Mouse (Mus musculus) stomach, embryonic 14.5 days (tissue): ENCODE measurements at regions not wholly inside any gene's neighbourhood (a gene's known extent, or its start where the extent isn't known, plus 50 kb on each side); places are given as distances from the start of the nearest gene placed in this dataset.

ENCODE experiments used
- ATAC-seq: fragments of 200-750 bp; cut with Nextera tagmentation; 2 replicates; pipeline ENCODE4 v1.8.0; 2017; ENCODE audit warnings: low read depth, moderate TSS enrichment; ENCODE audit not compliant: insufficient number of reproducible peaks, insufficient read depth, low FRiP score
- H3K27ac ChIP-seq: fragments of 300-500 bp; sonication (generic); 2 replicates; pipeline ENCODE4 v1.5.1; 2014; ENCODE audit warnings: mild to moderate bottlenecking, low read length, moderate library complexity, mixed read lengths
- H3K27me3 ChIP-seq: fragments of 300-500 bp; sonication (generic); 2 replicates; pipeline ENCODE4 v1.6.1; 2014; ENCODE audit warnings: low read length, control low read depth, mixed read lengths; ENCODE audit not compliant: control insufficient read depth, insufficient read depth
- H3K36me3 ChIP-seq: fragments of 300-500 bp; sonication (generic); 2 replicates; pipeline ENCODE4 v1.6.1; 2014; ENCODE audit warnings: mild to moderate bottlenecking, control low read depth, low read length, moderate library complexity, mixed read lengths; ENCODE audit not compliant: control insufficient read depth, insufficient read depth
- H3K4me1 ChIP-seq: fragments of 300-500 bp; sonication (generic); 2 replicates; pipeline ENCODE4 v1.6.1; 2014; ENCODE audit warnings: low read length, control low read depth, mixed read lengths; ENCODE audit not compliant: control insufficient read depth, insufficient read depth
- H3K4me2 ChIP-seq: fragments of 300-500 bp; sonication (generic); replicated peaks from 2 replicates; pipeline ENCODE4 v1.6.1; 2014; ENCODE audit warnings: low read depth, low read length, control low read depth
- H3K4me3 ChIP-seq: fragments of 300-500 bp; sonication (generic); 2 replicates; pipeline ENCODE4 v1.5.1; 2014; ENCODE audit warnings: low read depth, low read length, control low read depth
- H3K9ac ChIP-seq: fragments of 300-500 bp; sonication (generic); replicated peaks from 2 replicates; pipeline ENCODE4 v1.6.1; 2014; ENCODE audit warnings: low read depth, mild to moderate bottlenecking, control low read depth, low read length, moderate library complexity, mixed read lengths
- H3K9me3 ChIP-seq: fragments of 300-500 bp; sonication (generic); 2 replicates; pipeline ENCODE4 v1.6.1; 2016; ENCODE audit warnings: low read depth, low read length, control low read depth; ENCODE audit not compliant: control insufficient read depth
- WGBS: fragments of 180-500 bp; shearing (Covaris S2); extraction: QIAGEN DNeasy Blood & Tissue Kit; methylation state at CpG from one replicate; pipeline ENCODE4 v1.1.7; 2014; 5-methylcytosine and 5-hydroxymethylcytosine counted together

- Histone ChIP-seq H3K4me2 (no peak overlapping the region), H3K27ac (no peak overlapping the region), H3K9ac (no peak overlapping the region), H3K4me3 (no peak overlapping the region), H3K36me3 (no peaks in the 10 kb centered on the region), H3K27me3 (no peaks in the 10 kb centered on the region), H3K4me1 (0 out of 2 replicates have a peak, but pooled peaks cover 4% of the 10 kb centered on the region), H3K9me3 (no peaks in the 10 kb centered on the region)
- no peak for ATAC-seq
- WGBS = 40% methylated on average over 6 of the region's 6 CpGs
These were observed 357.3 kb downstream of the Bmper start for GRCm38 (mm10) chr9:23580155-23580554.

- ATAC-seq = no peak
- no peak overlapping the region for H3K4me3 ChIP-seq
- H3K9ac ChIP-seq = no peak overlapping the region
- peak overlapping the region; percentile 17; the same call in 1 of the 2 replicates for H3K27ac ChIP-seq
- WGBS = 12% methylated on average over 6 of the region's 6 CpGs
- no peaks in the 10 kb centered on the region for H3K27me3 ChIP-seq
- no peak overlapping the region for H3K4me2 ChIP-seq
- no peaks in the 10 kb centered on the region for H3K9me3 ChIP-seq
- H3K4me1 ChIP-seq = 0 out of 2 replicates have a peak, but pooled peaks cover 4% of the 10 kb centered on the region
- no peaks in the 10 kb centered on the region for H3K36me3 ChIP-seq
These were observed 358.2 kb downstream of the Bmper start for GRCm38 (mm10) chr9:23581039-23581606.

- Histone ChIP-seq H3K9me3 (no peaks in the 10 kb centered on the region), H3K27ac (no peak overlapping the region), H3K4me3 (no peak overlapping the region), H3K27me3 (no peaks in the 10 kb centered on the region), H3K9ac (no peak overlapping the region), H3K36me3 (no peaks in the 10 kb centered on the region), H3K4me1 (0 out of 2 replicates have a peak, but pooled peaks cover 4% of the 10 kb centered on the region), H3K4me2 (no peak overlapping the region)
- no peak for ATAC-seq
These were observed 361.7 kb downstream of the Bmper start for GRCm38 (mm10) chr9:23584561-23584960.

GRCm38 (mm10) chr9:23589024-23589423 lies 366.1 kb downstream of the Bmper start:
- no peaks in the 10 kb centered on the region for H3K4me1 ChIP-seq
- ATAC-seq = no peak
- no peak overlapping the region for H3K27ac ChIP-seq
- no peak overlapping the region for H3K9ac ChIP-seq
- no peak overlapping the region for H3K4me2 ChIP-seq
- H3K36me3 ChIP-seq = no peaks in the 10 kb centered on the region
- H3K9me3 ChIP-seq = no peaks in the 10 kb centered on the region
- H3K27me3 ChIP-seq = no peaks in the 10 kb centered on the region
- WGBS = 51% methylated on average over 2 of the region's 2 CpGs
- H3K4me3 ChIP-seq = no peak overlapping the region

DNA sequence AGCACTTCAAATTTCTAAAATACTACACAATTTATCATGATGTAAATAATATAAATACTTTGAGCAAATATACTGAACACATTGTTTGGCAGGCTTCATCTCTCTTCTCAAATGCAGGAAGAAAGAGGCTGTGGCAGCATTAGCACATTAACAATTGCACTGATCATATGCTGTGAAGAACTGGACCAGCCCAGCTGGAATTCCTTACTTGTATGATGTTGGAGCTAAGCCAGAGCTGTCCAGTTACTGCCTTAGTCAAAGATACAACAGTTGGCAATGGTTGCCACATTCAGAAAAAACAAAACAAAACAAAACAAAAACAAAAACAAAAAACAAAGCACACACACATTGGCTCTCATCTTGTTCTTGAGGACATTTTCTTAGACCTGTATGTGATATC lies 369.0 kb downstream of the Bmper start:
- no peaks in the 10 kb centered on the region for H3K4me1 ChIP-seq

GRCm38 (mm10) chr9:23600623-23601022 lies 377.7 kb downstream of the Bmper start:
- Histone ChIP-seq H3K9ac (no peak overlapping the region), H3K9me3 (no peaks in the 10 kb centered on the region), H3K27ac (no peak overlapping the region), H3K4me2 (no peak overlapping the region), H3K4me3 (no peak overlapping the region), H3K36me3 (no peaks in the 10 kb centered on the region), H3K4me1 (no peaks in the 10 kb centered on the region), H3K27me3 (no peaks in the 10 kb centered on the region)
- no peak for ATAC-seq
- WGBS = 97% methylated on average over 2 of the region's 2 CpGs

More for the DNA sequence above, 369.0 kb downstream of the Bmper start:
- H3K4me3 ChIP-seq = no peak overlapping the region
- no peaks in the 10 kb centered on the region for H3K36me3 ChIP-seq
- no peak overlapping the region for H3K4me2 ChIP-seq
- no peak overlapping the region for H3K27ac ChIP-seq
- H3K27me3 ChIP-seq = no peaks in the 10 kb centered on the region
- no peaks in the 10 kb centered on the region for H3K9me3 ChIP-seq
- H3K9ac ChIP-seq = no peak overlapping the region
- no peak for ATAC-seq
